Mouse (Mus musculus) lung, embryonic 16.5 days (tissue): ENCODE measurements around the gene Zfp991. TPM values are rescaled to one million over a fixed set of nuclear protein-coding genes. Genes with fewer than 3 reads are reported as not detected.

Experiments used
- polyA plus RNA-seq: library from polyadenylated mRNA; unstranded; fragments of >200 nt; fragmentation: Nextera tagmentation; extraction: Ambion mirVana; gene quantifications from 2 replicates; pipeline ENCODE4 v1.2.1, GENCODE M21; 2015

Zfp991 gene
- polyA plus RNA-seq, 1 experiment from 2014 or later: 3.8 TPM

Other genes starting within 250 kb of the Zfp991 start
- not detected in 2 replicates for gene Gm21411, start 222.4 kb upstream of the Zfp991 start, polyA plus RNA-seq
- gene Zfp989, start 160.1 kb upstream of the Zfp991 start, polyA plus RNA-seq: not detected in 2 replicates
- not detected in 2 replicates for gene Rex2, start 110.2 kb upstream of the Zfp991 start, polyA plus RNA-seq
- gene Zfp988, start 173.6 kb downstream of the Zfp991 start, polyA plus RNA-seq: 0.06 TPM in 1 of 2 replicates, not detected in the other
- gene Zfp978, start 229.3 kb downstream of the Zfp991 start, polyA plus RNA-seq: 0.25 TPM in 1 of 2 replicates, not detected in the other